ENCODE assay signal across 30 mouse cellular contexts in genomic region chr5:137781661-137782060, GRCm38 (mm10). TPM values are rescaled to one million over a fixed set of nuclear protein-coding genes. Genes with fewer than 3 reads are reported as not detected.
DNase-seq lines count a peak whose midpoint lies in the region; ATAC-seq and TF ChIP-seq lines count a peak whose summit lies in the region.
"Had no signal": no experiment of that assay in that cellular context is flagged by ENCODE, and none has a peak within 500 bp of the region (broad histone marks: within the 10 kb centered on the region; RNA-seq: fewer than 3 reads in every experiment).

No protein-coding gene starts in this region.

- ATAC-seq in forebrain, embryonic 15.5 days (replicated peaks), result no peak
- ATAC-seq in forebrain, embryonic 14.5 days, result no peak
- ATAC-seq in midbrain, embryonic 11.5 days (ENCODE audit: low FRiP score), result no peak
- no peak for ATAC-seq in midbrain, postnatal 0 days (ENCODE audit: low FRiP score)
- ATAC-seq: activated CD4-positive, CD25-positive, alpha-beta regulatory T cell, adult 4 months; intestine, embryonic 15.5 days; midbrain, embryonic 16.5 days had no signal

- 93% methylated on average over 7 of the region's 7 CpGs for WGBS in forebrain, embryonic 15.5 days
- WGBS in forebrain, embryonic 14.5 days, result 92% methylated on average over 7 of the region's 7 CpGs
- WGBS in kidney, adult 2 months, result 82% methylated on average over 7 of the region's 7 CpGs
- WGBS in midbrain, embryonic 11.5 days, result 94% methylated on average over 7 of the region's 7 CpGs
- 94% methylated on average over 7 of the region's 7 CpGs for WGBS in midbrain, postnatal 0 days
- WGBS in limb, embryonic 10.5 days, result 91% methylated on average over 7 of the region's 7 CpGs

- no peak for DNase-seq in forebrain, embryonic 14.5 days (ENCODE audit: low spot score)
- DNase-seq in kidney, adult 9 months, result peak; percentile 12
- DNase-seq in kidney, adult 2 months, result no peak
- peak; percentile 66 for DNase-seq in midbrain, embryonic 11.5 days (ENCODE audit: low spot score, missing footprints)
- no peak for DNase-seq in midbrain, postnatal 0 days (ENCODE audit: low spot score)
- no peak for DNase-seq in limb, embryonic 10.5 days (ENCODE audit: low spot score)
- no peak for DNase-seq in spleen, postnatal 36 days (ENCODE audit: low spot score in 2 of 2)
- DNase-seq: adrenal gland, adult 2 months; B cell, adult 2 months; heart, postnatal 14 days; kidney, adult 8-10 months; kidney, postnatal 25 days; lung, adult 2 months; lung, postnatal 10 days; retina, postnatal 1 day; right cerebral cortex, postnatal 14 days; thymus, postnatal 14 days had no signal

- H3K27ac ChIP-seq in forebrain, embryonic 15.5 days (replicated peaks), result no peak overlapping the region
- H3K27ac ChIP-seq in forebrain, embryonic 14.5 days (ENCODE audit: low read depth, low read length), result no peak overlapping the region
- H3K27ac ChIP-seq in kidney, adult 2 months (ENCODE audit: insufficient read depth, low read depth, low read length), result no peak overlapping the region
- no peak overlapping the region for H3K27ac ChIP-seq in midbrain, embryonic 11.5 days (ENCODE audit: low read depth, low read length)
- no peak overlapping the region for H3K27ac ChIP-seq in midbrain, postnatal 0 days (ENCODE audit: low read depth, low read length)
- no peak overlapping the region for H3K27ac ChIP-seq in limb, embryonic 10.5 days
- H3K27ac ChIP-seq: forebrain, embryonic 12.5 days; hindbrain, embryonic 15.5 days; intestine, embryonic 15.5 days; limb, embryonic 12.5 days; liver, embryonic 14.5 days; macrophage; neural tube, embryonic 12.5 days had no signal

- H3K9me3 ChIP-seq in forebrain, embryonic 15.5 days, result no peaks in the 10 kb centered on the region
- H3K9me3 ChIP-seq in forebrain, embryonic 14.5 days (replicated peaks; ENCODE audit: control insufficient read depth, low read length), result no peaks in the 10 kb centered on the region
- no peaks in the 10 kb centered on the region for H3K9me3 ChIP-seq in midbrain, embryonic 11.5 days (ENCODE audit: control insufficient read depth, low read length)
- H3K9me3 ChIP-seq in midbrain, postnatal 0 days (ENCODE audit: low read length), result no peaks in the 10 kb centered on the region
- H3K9me3 ChIP-seq in limb, embryonic 10.5 days (replicated peaks), result no peaks in the 10 kb centered on the region
- H3K9me3 ChIP-seq: forebrain, embryonic 12.5 days; hindbrain, embryonic 15.5 days; intestine, embryonic 15.5 days; limb, embryonic 12.5 days; neural tube, embryonic 12.5 days had no signal

- 0 out of 2 replicates have a peak overlapping the region, but pooled peaks have one; percentile 14 for H3K9ac ChIP-seq in forebrain, embryonic 15.5 days (replicated peaks)
- H3K9ac ChIP-seq in forebrain, embryonic 14.5 days (ENCODE audit: low read length), result no peak overlapping the region
- H3K9ac ChIP-seq in midbrain, embryonic 11.5 days (ENCODE audit: low read length), result no peak overlapping the region
- H3K9ac ChIP-seq in midbrain, postnatal 0 days (replicated peaks; ENCODE audit: low read length, poor library complexity, severe bottlenecking), result no peak overlapping the region
- H3K9ac ChIP-seq: hindbrain, embryonic 15.5 days; intestine, embryonic 15.5 days; limb, embryonic 12.5 days; liver, embryonic 14.5 days had no signal

- TF ChIP-seq POLR2A in kidney, adult 2 months (IDR thresholded peaks at IDR 0.05; ENCODE audit: low read depth, low read length), result no peak

- no peak overlapping the region for H3K4me2 ChIP-seq in forebrain, embryonic 15.5 days (replicated peaks)
- no peak overlapping the region for H3K4me2 ChIP-seq in forebrain, embryonic 14.5 days (ENCODE audit: low read length)
- no peak overlapping the region for H3K4me2 ChIP-seq in midbrain, embryonic 11.5 days
- H3K4me2 ChIP-seq in midbrain, postnatal 0 days (ENCODE audit: low read depth, low read length, poor library complexity, severe bottlenecking), result no peak overlapping the region
- H3K4me2 ChIP-seq: forebrain, embryonic 12.5 days; hindbrain, embryonic 15.5 days; intestine, embryonic 15.5 days; limb, embryonic 12.5 days had no signal

- H3K36me3 ChIP-seq in forebrain, embryonic 15.5 days, result peaks cover 43% of the 10 kb centered on the region
- peaks cover 46% of the 10 kb centered on the region for H3K36me3 ChIP-seq in forebrain, embryonic 14.5 days (ENCODE audit: control insufficient read depth, insufficient read depth, low read length)
- no peaks in the 10 kb centered on the region; the same call in 1 of the 2 replicates for H3K36me3 ChIP-seq in kidney, adult 2 months (ENCODE audit: control insufficient read depth, insufficient read depth, low read length)
- H3K36me3 ChIP-seq in midbrain, embryonic 11.5 days (ENCODE audit: control insufficient read depth, insufficient read depth, low read length), result peaks cover 35% of the 10 kb centered on the region
- peaks cover 29% of the 10 kb centered on the region for H3K36me3 ChIP-seq in midbrain, postnatal 0 days (ENCODE audit: insufficient read depth, low read length)
- peaks cover 57% of the 10 kb centered on the region for H3K36me3 ChIP-seq in limb, embryonic 10.5 days

- peaks cover 65% of the 10 kb centered on the region for H3K4me1 ChIP-seq in forebrain, embryonic 15.5 days
- H3K4me1 ChIP-seq in forebrain, embryonic 14.5 days (ENCODE audit: control insufficient read depth, insufficient read depth, low read length), result peaks cover 41% of the 10 kb centered on the region
- H3K4me1 ChIP-seq in kidney, adult 2 months (ENCODE audit: control insufficient read depth, insufficient read depth, low read length), result peaks cover 23% of the 10 kb centered on the region
- peaks cover 42% of the 10 kb centered on the region for H3K4me1 ChIP-seq in midbrain, embryonic 11.5 days (ENCODE audit: control insufficient read depth, insufficient read depth, low read length)
- H3K4me1 ChIP-seq in midbrain, postnatal 0 days (ENCODE audit: insufficient read depth, low read length), result peaks cover 22% of the 10 kb centered on the region
- peaks cover 55% of the 10 kb centered on the region for H3K4me1 ChIP-seq in limb, embryonic 10.5 days

- no peaks in the 10 kb centered on the region for H3K27me3 ChIP-seq in forebrain, embryonic 15.5 days
- H3K27me3 ChIP-seq in forebrain, embryonic 14.5 days (replicated peaks; ENCODE audit: control insufficient read depth, insufficient read depth, low read length), result no peaks in the 10 kb centered on the region
- H3K27me3 ChIP-seq in kidney, adult 2 months (replicated peaks; ENCODE audit: control insufficient read depth, insufficient read depth, low read length), result no peaks in the 10 kb centered on the region
- H3K27me3 ChIP-seq in midbrain, embryonic 11.5 days (ENCODE audit: control insufficient read depth, insufficient read depth, low read length), result no peaks in the 10 kb centered on the region
- H3K27me3 ChIP-seq in midbrain, postnatal 0 days (ENCODE audit: insufficient read depth, low read length), result no peaks in the 10 kb centered on the region
- no peaks in the 10 kb centered on the region for H3K27me3 ChIP-seq in limb, embryonic 10.5 days (ENCODE audit: low read depth, poor library complexity, severe bottlenecking)
- H3K27me3 ChIP-seq: forebrain, embryonic 12.5 days; hindbrain, embryonic 15.5 days; intestine, embryonic 15.5 days; limb, embryonic 12.5 days; neural tube, embryonic 12.5 days had no signal

- no peak overlapping the region for H3K4me3 ChIP-seq in forebrain, embryonic 15.5 days
- no peak overlapping the region for H3K4me3 ChIP-seq in forebrain, embryonic 14.5 days (ENCODE audit: low read depth, low read length)
- H3K4me3 ChIP-seq in kidney, adult 2 months (ENCODE audit: insufficient read depth, low read depth, low read length), result no peak overlapping the region
- H3K4me3 ChIP-seq in midbrain, embryonic 11.5 days (ENCODE audit: low read depth, low read length), result no peak overlapping the region
- no peak overlapping the region for H3K4me3 ChIP-seq in midbrain, postnatal 0 days (ENCODE audit: low read depth, low read length)
- H3K4me3 ChIP-seq in limb, embryonic 10.5 days, result peak overlapping the region; percentile 13; the same call in 1 of the 2 replicates
- H3K4me3 ChIP-seq: erythroblast, embryonic 14.5 days; forebrain, embryonic 12.5 days; hindbrain, embryonic 15.5 days; intestine, embryonic 15.5 days; limb, embryonic 12.5 days; myocyte; neural tube, embryonic 12.5 days had no signal

- no peak for TF ChIP-seq CTCF in kidney, adult 2 months (conservative IDR thresholded peaks at IDR 0.05; ENCODE audit: insufficient read depth, insufficient read length, low read depth, low read length)
- TF ChIP-seq CTCF in midbrain, postnatal 0 days (IDR thresholded peaks at IDR 0.05), result no peak

RNA-seq across cellular contexts. Expression of gene Ppp1r35, which starts 3.0 kb away (rescaled TPM):
- 36.9 and 42.4 TPM in 2 replicates for polyA plus RNA-seq in forebrain, embryonic 15.5 days (2015; fragmentation: Nextera tagmentation; extraction: Ambion mirVana)
- polyA plus RNA-seq in forebrain, embryonic 14.5 days (2014; fragmentation: Nextera tagmentation; extraction: Ambion mirVana), result 55.1 and 60.0 TPM in 2 replicates
- polyA plus RNA-seq in kidney, adult 2 months (2012; rRNA removed), result 30.6 and 36.6 TPM in 2 replicates
- 73.3 and 83.1 TPM in 2 replicates for polyA plus RNA-seq in midbrain, embryonic 11.5 days (2014; fragmentation: Nextera tagmentation; extraction: Ambion mirVana)
- total RNA-seq in midbrain, postnatal 0 days (2014; rRNA removed), result 32.5 and 42.1 TPM in 2 replicates
- 38.8 and 47.8 TPM in 2 replicates for polyA plus RNA-seq in midbrain, postnatal 0 days (2015; fragmentation: Nextera tagmentation; extraction: Ambion mirVana)
- polyA plus RNA-seq in limb, embryonic 10.5 days (2016; fragmentation: Nextera tagmentation; extraction: Ambion mirVana), result 47.0 and 49.5 TPM in 2 replicates

RNA-seq across cellular contexts. Expression of gene Mepce, which starts 5.8 kb away (rescaled TPM):
- polyA plus RNA-seq in forebrain, embryonic 15.5 days (2015; fragmentation: Nextera tagmentation; extraction: Ambion mirVana), result 12.3 and 12.6 TPM in 2 replicates
- polyA plus RNA-seq in forebrain, embryonic 14.5 days (2014; fragmentation: Nextera tagmentation; extraction: Ambion mirVana), result 13.1 and 13.2 TPM in 2 replicates
- 41.0 and 42.9 TPM in 2 replicates for polyA plus RNA-seq in kidney, adult 2 months (2012; rRNA removed)
- 11.4 and 11.5 TPM in 2 replicates for polyA plus RNA-seq in midbrain, embryonic 11.5 days (2014; fragmentation: Nextera tagmentation; extraction: Ambion mirVana)
- total RNA-seq in midbrain, postnatal 0 days (2014; rRNA removed), result 40.8 and 46.0 TPM in 2 replicates
- 16.1 and 17.6 TPM in 2 replicates for polyA plus RNA-seq in midbrain, postnatal 0 days (2015; fragmentation: Nextera tagmentation; extraction: Ambion mirVana)
- polyA plus RNA-seq in limb, embryonic 10.5 days (2016; fragmentation: Nextera tagmentation; extraction: Ambion mirVana), result 11.3 and 11.8 TPM in 2 replicates

RNA-seq across cellular contexts. Expression of gene Zcwpw1, which starts 5.9 kb away (rescaled TPM):
- 10.4 and 11.3 TPM in 2 replicates for polyA plus RNA-seq in forebrain, embryonic 15.5 days (2015; fragmentation: Nextera tagmentation; extraction: Ambion mirVana)
- 7.3 and 7.7 TPM in 2 replicates for polyA plus RNA-seq in forebrain, embryonic 14.5 days (2014; fragmentation: Nextera tagmentation; extraction: Ambion mirVana)
- polyA plus RNA-seq in kidney, adult 2 months (2012; rRNA removed), result 1.6 and 2.5 TPM in 2 replicates
- 11.4 and 14.8 TPM in 2 replicates for polyA plus RNA-seq in midbrain, embryonic 11.5 days (2014; fragmentation: Nextera tagmentation; extraction: Ambion mirVana)
- total RNA-seq in midbrain, postnatal 0 days (2014; rRNA removed), result 5.8 and 7.7 TPM in 2 replicates
- polyA plus RNA-seq in midbrain, postnatal 0 days (2015; fragmentation: Nextera tagmentation; extraction: Ambion mirVana), result 9.0 and 9.4 TPM in 2 replicates
- 8.4 and 15.8 TPM in 2 replicates for polyA plus RNA-seq in limb, embryonic 10.5 days (2016; fragmentation: Nextera tagmentation; extraction: Ambion mirVana)

RNA-seq across cellular contexts. Expression of gene Tsc22d4, which starts 36.1 kb away (rescaled TPM):
- 75.6 and 76.1 TPM in 2 replicates for polyA plus RNA-seq in forebrain, embryonic 15.5 days (2015; fragmentation: Nextera tagmentation; extraction: Ambion mirVana)
- polyA plus RNA-seq in forebrain, embryonic 14.5 days (2014; fragmentation: Nextera tagmentation; extraction: Ambion mirVana), result 52.3 and 62.1 TPM in 2 replicates
- polyA plus RNA-seq in kidney, adult 2 months (2012; rRNA removed), result 71.2 and 78.4 TPM in 2 replicates
- 47.0 and 62.9 TPM in 2 replicates for polyA plus RNA-seq in midbrain, embryonic 11.5 days (2014; fragmentation: Nextera tagmentation; extraction: Ambion mirVana)
- total RNA-seq in midbrain, postnatal 0 days (2014; rRNA removed), result 188 and 320 TPM in 2 replicates
- polyA plus RNA-seq in midbrain, postnatal 0 days (2015; fragmentation: Nextera tagmentation; extraction: Ambion mirVana), result 157 and 179 TPM in 2 replicates
- polyA plus RNA-seq in limb, embryonic 10.5 days (2016; fragmentation: Nextera tagmentation; extraction: Ambion mirVana), result 78.1 and 99.5 TPM in 2 replicates

RNA-seq across cellular contexts. Expression of gene Nyap1, which starts 40.3 kb away (rescaled TPM):
- 43.6 and 45.6 TPM in 2 replicates for polyA plus RNA-seq in forebrain, embryonic 15.5 days (2015; fragmentation: Nextera tagmentation; extraction: Ambion mirVana)
- 13.8 and 14.5 TPM in 2 replicates for polyA plus RNA-seq in forebrain, embryonic 14.5 days (2014; fragmentation: Nextera tagmentation; extraction: Ambion mirVana)
- 3.1 and 4.1 TPM in 2 replicates for polyA plus RNA-seq in kidney, adult 2 months (2012; rRNA removed)
- polyA plus RNA-seq in midbrain, embryonic 11.5 days (2014; fragmentation: Nextera tagmentation; extraction: Ambion mirVana), result 4.8 TPM in 2 replicates
- 230 and 261 TPM in 2 replicates for total RNA-seq in midbrain, postnatal 0 days (2014; rRNA removed)
- polyA plus RNA-seq in midbrain, postnatal 0 days (2015; fragmentation: Nextera tagmentation; extraction: Ambion mirVana), result 47.0 and 50.1 TPM in 2 replicates
- 1.1 and 2.5 TPM in 2 replicates for polyA plus RNA-seq in limb, embryonic 10.5 days (2016; fragmentation: Nextera tagmentation; extraction: Ambion mirVana)
- total RNA-seq: megakaryocyte-erythroid progenitor cell, adult 5-6 weeks had no signal

Comparison
In these comparisons a context has a peak if more than half of its experiments do, and no peak if none do; other contexts are left out.
1. DNase-seq: peak in kidney, adult 9 months (single experiment) and midbrain, embryonic 11.5 days (single experiment); none in forebrain, embryonic 14.5 days (single experiment), kidney, adult 2 months (single experiment), midbrain, postnatal 0 days (single experiment), limb, embryonic 10.5 days (single experiment) and spleen, postnatal 36 days (0 of 2).